Mouse (Mus musculus) liver, postnatal 0 days (tissue): ENCODE results near the gene Tsks.

ENCODE experiments used
- CTCF ChIP-seq: sonication (generic); IDR thresholded peaks from 2 replicates; pipeline ENCODE4 v1.5.1; 2016; ENCODE audit warnings: antibody characterized with exemption, low read depth
- EP300 ChIP-seq: IDR thresholded peaks from 2 replicates; pipeline ENCODE4 v1.6.1; 2016; ENCODE audit warnings: antibody characterized with exemption, low read depth, mild to moderate bottlenecking

- TF ChIP-seq CTCF (no peak), EP300 (no peak)
Measured at GRCm38 (mm10) chr7:44916191-44916590, 26.8 kb upstream of the Tsks start.
